Mouse (Mus musculus) v-Abl transformed pro-B cells (cell line): Measurements from ENCODE around the gene Olfr743.
"Not testable (repeated sequence)": the region's sequence is repeated elsewhere in the genome, so short reads cannot be mapped to it uniquely, and the experiment has no call there.

ENCODE experiments used
- in situ Hi-C, 2 experiments: fragments of 400-800 bp; cut with MboI; formaldehyde crosslinking; loops; one replicate each; pipeline ENCODE4 v1.15.1; 2025; ENCODE audit not compliant: unreplicated experiment in 2 of 2

Gene Olfr743

GRCm38 (mm10) chr14:50521539-50521938, at the start of gene Olfr743:
TSS of gene Olfr743 (plus strand) at chr14:50521839.
- in situ Hi-C loops: no loop called here

- in situ Hi-C loops: no loop called here
Measured at GRCm38 (mm10) chr14:50472438-50472837, 49.2 kb upstream of the Olfr743 start, which contains the start of gene Olfr741. TSS of gene Olfr741 (plus strand) at chr14:50472738.

- in situ Hi-C loops: no loop called here
Measured at GRCm38 (mm10) chr14:50478406-50478805, 43.2 kb upstream of the Olfr743 start.

- in situ Hi-C loops: no loop called here
Measured at GRCm38 (mm10) chr14:50503300-50503699, 18.3 kb upstream of the Olfr743 start, which contains the start of gene Olfr742. TSS of gene Olfr742 (plus strand) at chr14:50503600.

GRCm38 (mm10) chr14:50552734-50553133, 31.1 kb downstream of the Olfr743 start:
- in situ Hi-C loops: no loop called here

GRCm38 (mm10) chr14:50573056-50573455, 51.4 kb downstream of the Olfr743 start:
- in situ Hi-C loops: not testable (repeated sequence)
